Mouse (Mus musculus): ENCODE measurements around the gene Actc1.

The Actc1 gene

DNA sequence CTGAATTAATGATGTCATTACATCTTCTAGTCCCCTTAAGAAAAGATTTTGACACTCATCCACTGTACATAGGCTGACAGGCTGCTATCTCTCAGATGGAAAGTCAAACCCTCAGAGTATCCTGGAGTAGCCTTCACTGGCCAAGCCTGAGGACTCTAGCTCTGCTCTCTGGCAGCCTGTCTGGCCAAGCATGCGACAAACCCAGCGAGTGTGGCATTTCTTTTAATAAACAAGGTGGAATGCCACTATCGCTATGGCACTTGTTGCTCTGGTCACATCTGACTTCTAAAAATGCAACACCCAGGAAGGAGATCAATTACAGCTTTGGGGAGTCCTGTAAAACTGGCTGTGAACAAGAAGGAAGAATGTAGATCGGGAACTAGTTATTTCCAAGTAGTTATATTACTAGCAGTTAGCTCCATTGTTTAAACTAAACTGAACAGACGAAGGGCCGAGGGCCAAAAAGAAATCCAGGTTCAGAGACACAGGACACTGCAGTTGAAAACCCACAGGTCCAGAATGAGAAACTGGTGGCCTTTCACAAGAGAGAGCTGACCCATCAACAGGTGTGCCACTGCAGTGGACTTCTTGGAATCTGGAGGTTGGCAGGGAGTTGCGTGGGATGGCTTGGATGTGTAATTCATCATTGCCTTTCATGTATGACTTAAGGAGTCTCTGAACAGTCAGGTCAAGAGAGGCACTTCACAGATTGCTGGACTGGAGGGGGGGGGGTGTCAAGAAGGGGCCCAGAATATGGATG, 2.1 kb downstream of the Actc1 start:
- in situ Hi-C loops (cut with MboI, MseI) = no loop called here

DNA sequence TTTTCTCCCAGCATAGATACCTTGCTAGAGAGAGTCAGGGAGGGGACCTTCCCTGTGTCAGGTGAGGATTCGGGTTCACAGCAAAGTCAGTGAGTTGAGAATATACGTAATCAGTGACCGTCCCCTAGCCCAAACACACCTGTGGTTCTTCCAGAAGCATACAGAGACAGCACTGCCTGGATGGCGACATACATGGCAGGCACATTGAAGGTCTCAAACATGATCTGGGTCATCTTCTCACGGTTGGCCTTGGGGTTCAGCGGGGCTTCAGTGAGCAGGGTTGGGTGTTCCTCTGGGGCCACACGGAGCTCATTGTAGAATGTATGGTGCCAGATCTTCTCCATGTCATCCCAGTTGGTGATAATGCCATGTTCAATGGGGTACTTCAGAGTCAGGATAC, 3.2 kb downstream of the Actc1 start:
- in situ Hi-C loops (cut with MboI, MseI) = no loop called here

DNA sequence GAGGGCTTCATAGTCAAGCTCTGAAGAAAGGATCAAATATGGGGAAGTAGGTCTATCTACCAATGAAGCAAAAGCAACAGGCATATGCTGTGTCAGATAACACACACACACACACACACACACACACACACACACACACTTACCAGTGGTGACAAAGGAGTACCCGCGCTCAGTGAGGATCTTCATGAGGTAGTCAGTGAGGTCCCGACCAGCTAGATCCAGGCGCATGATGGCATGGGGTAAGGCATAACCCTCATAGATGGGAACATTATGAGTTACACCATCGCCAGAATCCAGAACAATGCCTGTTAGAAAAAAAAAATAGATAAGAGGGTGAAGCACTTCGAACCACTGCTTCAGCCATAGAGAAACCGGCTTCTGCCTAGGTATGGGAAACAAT, 4.0 kb downstream of the Actc1 start:
- in situ Hi-C loops (cut with MboI, MseI) = no loop called here

DNA sequence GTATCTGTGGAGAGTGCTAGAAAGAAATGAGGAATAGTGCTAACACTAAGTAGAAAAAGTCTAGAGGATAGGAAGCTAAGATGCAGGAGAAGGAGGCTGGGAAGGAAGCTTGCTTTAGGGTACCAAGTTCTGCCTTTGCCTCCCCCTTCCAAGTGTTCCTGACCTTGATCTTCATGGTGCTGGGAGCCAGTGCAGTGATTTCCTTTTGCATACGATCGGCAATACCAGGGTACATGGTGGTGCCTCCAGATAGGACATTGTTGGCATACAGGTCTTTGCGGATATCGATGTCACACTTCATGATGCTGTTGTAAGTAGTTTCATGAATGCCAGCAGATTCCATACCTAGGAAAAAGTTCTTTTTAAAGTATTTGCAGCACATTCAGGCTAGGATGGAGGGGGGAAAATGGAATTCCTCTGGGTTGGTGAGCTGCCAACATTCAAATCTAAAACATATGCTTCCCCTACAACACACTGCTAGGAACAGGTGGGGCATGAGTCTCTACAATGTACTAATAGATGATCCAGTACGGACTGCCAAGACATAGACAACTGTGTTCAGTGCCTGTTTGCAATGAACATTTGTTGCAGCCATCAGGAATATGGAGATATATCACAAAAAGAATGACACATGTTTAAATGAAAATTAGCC, 5.3 kb downstream of the Actc1 start:
- in situ Hi-C loops (cut with MboI, MseI) = no loop called here

DNA sequence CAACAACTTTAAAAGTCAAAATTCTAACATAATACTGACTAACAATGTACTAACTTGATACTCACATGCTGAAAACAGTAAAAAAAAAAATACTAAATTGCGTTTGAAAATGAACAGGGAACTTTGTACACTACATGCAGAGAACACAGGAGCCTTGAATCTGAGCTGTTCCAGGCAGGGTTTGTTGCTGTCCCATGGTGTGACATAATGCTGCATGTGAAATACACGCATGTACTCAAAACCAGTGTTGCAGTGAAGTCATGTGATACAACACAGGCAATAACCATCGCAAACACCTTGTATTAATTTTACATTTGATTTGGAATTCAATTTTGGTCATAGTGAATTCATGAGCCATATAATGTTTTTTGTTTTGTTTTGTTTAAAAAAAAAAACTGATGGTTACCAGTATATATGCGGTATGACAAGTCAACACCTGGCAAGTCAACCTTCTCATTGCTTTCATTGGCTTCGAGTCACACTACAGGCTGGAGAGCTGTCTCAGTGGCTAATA, 7.1 kb downstream of the Actc1 start:
- in situ Hi-C loops (cut with MboI, MseI) = no loop called here

DNA sequence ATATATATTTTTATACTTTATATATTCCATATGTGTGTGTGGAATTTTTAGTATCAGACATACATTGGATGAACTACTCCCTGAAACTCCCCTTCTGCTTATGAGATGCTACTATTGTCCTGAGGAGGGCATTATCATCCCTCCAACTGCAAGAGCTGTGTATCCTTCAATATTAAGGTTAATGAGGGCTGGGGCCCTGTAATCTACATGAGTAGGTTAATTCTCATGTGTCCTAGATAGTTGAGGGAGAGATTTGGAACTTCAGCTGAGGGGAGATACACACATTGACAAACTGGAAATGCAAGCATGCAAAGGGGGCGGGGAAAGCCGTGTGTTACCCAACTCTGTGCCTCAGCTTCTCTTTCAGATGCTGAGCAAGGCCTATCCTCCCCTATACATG, 15.4 kb downstream of the Actc1 start:
- in situ Hi-C loops (cut with MboI, MseI) = no loop called here

DNA sequence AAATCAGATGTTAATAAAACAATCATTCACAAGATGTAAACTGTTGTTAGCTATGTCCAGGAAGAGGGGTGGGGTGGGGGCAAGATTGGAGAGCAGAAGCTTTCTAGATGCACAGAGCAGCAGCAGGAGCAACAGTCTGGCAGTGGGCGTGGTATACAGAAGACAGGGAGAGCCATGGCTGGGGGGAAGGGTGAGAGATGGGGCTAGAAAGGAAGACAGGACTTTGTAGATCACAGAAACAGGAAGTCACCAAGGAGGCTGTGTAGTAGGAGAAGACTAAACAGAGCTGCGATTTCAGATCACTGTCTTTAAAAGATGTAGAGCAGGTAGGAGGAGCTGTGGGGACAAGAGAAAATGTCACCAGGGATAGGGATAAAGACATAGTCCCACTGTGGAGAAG, 21.1 kb downstream of the Actc1 start:
- in situ Hi-C loops (cut with MboI, MseI) = no loop called here

DNA sequence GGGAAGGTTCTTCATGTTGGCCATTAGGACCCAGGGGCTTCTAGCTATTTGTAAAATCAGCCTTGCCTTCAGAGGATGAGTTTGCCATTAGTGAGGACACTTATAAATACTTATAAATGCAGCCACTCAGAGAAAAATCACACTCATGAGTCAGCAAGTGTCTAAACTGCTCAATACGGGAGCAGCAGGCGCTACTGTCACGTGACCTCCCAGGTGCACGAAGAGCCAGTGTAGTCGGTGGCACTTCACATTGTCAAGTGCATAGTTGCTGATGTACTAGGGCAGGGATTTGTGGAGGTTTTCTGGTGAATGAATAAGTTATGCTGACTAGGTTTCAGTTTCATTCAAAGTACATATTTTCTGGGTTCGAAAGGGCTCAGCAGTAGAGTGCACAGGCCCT, 30.0 kb downstream of the Actc1 start:
- in situ Hi-C loops (cut with MboI, MseI) = no loop called here

DNA sequence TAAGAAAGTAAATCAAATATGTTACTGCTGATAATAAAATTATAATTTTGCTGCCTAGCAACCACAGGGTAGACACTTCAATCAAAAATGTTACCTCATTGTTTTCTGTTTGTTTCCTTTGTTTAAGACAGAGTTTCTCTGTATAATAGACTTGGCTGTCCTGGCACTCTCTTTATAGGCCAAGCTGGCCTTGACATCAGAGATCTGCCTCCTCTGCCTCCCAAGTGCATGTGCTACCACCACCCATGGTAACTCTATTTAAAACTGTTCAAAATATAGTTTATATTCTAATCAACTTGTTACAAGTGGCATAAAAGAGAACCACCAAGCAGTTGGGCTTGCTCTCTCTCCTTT, 33.2 kb downstream of the Actc1 start:
- in situ Hi-C loops (cut with MboI, MseI) = no loop called here

DNA sequence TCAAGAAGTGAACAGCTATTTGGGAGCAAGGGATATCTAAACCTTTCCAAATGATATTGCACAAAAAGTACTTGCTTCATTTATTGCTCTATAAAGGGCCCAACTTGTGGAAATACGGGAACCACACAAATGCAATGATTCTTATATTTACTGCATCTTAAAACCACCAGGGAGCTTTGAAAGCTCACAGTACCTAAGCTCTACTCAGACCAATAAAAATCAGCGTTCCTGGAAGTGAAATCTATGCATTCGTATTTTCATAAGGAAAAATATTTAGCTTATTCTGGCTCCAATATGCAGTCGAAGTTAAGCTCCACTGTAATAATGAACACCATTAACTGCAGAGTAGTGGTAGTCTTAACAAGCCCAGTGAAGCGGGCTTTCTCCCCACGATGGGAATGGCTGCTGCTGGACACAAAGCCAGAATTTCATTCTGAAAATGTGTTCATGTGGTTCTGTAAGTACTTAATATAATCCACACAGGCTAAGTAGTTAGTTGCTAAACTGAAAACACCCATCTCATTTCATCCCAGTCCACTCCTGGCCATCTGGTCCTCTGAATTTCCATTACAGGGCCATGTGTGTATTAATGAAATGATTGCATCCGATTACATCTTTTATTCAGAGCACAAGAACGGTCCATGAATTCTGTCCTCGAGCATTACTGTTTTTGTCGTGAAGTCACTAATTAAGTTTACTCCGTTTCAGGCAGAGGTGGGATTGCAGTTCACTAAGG, 33.7 kb downstream of the Actc1 start:
- in situ Hi-C loops (cut with MboI, MseI) = no loop called here

DNA sequence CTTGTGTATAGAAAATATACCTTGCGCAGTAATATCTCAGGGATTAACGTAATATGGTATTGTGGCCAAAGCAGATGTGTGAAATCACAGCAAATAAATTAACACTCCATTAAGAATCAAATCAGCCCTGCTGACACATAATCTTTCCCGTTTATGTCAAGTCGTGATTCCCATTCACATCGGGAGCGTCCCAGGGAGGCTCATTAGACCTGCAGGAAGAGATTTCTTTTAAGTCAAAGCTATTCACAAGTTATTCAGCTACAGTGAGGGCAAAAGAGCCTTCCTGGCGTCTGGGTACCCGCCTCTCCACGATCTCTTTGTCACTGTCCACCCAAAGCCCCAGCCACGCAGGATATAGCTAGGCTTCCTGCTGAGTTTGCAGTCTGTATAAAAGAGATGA, 35.2 kb downstream of the Actc1 start:
- in situ Hi-C loops (cut with MboI, MseI) = no loop called here

DNA sequence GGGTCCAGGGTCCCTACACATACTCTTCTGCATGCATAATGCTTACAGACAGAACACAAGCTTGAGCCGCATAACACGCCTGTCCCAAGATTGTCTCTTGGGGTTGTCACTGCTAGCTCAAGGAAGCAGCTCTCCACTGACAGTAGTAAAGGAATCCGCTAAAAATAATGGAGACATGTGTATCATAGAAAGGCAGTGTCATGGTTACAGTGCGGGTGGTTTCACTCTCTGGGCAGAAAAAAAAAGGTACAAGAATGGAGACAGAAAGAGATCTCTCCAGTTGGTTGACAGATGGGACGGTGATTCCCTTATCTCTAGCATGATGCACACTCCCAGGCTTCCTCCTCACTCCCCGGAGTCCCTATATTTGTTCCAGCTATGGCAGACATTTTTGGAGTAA, 38.5 kb downstream of the Actc1 start:
- in situ Hi-C loops (cut with MboI, MseI) = no loop called here

DNA sequence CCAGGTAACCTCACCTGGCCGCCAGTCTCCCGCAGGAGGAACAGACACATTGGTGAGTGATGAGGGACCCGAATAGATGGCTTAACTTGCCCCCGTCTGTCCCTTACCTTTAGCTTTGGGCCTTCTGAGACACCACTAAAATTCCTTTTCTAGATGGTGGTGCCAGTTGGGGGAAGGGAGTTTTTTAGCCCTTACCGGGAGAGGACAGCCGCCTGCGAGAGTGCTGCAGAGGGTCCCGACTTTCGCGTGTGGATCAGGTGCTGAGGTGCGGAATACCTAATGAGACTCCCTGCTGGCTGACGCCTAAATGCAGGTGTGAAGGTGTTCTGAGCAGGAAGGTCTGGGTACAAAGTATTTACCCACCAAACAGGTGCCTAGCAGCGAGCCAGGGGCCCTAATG, 39.5 kb downstream of the Actc1 start:
- in situ Hi-C loops (cut with MboI, MseI) = no loop called here

DNA sequence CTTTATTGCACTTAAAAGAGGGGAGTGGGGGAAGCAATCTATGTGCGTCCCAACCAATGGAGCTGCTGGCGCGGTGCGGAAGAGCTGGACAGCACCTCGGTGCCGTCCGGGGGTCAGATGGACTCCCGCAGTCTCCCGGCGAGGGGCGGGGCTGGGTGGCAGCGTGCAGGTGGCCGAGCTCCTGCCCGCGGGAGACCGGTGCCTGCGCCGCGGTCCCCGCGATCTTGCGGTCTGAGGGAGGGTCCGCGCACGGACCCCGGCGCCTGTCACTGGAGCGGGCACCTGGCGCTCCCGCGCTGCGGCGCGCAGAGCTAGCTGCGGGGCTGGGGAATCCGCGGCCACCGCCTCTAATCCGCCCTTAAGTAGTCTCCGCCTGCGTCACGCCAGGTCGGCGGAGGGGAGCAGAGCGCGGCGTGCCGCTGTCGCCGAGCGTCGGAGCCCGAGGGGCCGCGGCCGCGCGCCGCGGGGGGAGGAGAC, 40.0 kb downstream of the Actc1 start, which contains the start of gene Gjd2:
Gene Gjd2 (minus strand): TSS at position 325 of the 477 bp plus-strand sequence.
- in situ Hi-C loops (cut with MboI, MseI) = no loop called here

DNA sequence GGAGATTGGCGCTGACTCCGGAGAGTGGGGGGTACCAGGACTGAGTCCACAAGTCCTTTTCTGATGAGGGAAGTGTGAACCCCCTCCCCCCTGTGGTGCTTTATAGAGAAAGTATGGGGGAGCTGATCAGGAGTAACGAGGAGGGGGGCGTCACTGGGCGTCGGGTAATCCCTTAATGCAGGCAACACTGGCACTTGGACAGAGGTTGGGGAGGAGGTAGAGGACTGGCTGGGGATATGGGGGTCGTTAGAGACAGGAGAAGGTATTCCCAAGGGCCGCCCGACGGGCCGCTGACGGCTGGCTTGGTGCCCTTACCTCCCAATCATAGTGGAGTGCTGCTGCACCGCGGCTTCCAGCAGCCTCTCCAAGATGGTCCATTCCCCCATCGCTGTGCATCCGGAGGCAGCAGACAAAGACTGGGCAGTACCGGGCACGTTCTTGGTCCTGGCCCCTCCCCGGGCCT, 40.6 kb downstream of the Actc1 start:
- in situ Hi-C loops (cut with MboI, MseI) = no loop called here

DNA sequence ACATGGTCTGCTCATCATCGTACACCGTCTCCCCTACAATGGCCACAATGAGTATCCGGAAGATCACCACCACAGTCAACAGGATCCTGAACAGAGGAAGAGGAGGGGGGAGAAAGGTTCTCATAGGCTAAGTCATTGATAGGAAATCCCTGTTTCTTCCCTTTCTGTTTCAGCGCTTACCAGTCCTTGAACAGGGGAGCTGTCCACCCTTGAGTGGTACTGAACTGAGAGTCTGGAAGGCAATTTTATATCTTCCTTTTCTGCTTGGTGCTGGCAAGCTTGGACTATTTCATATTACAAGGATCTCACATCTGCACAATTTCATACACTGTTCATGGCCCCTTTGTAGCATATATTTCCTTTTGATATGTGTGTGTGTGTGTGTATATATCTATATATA, 41.5 kb downstream of the Actc1 start:
- in situ Hi-C loops (cut with MboI, MseI) = no loop called here

DNA sequence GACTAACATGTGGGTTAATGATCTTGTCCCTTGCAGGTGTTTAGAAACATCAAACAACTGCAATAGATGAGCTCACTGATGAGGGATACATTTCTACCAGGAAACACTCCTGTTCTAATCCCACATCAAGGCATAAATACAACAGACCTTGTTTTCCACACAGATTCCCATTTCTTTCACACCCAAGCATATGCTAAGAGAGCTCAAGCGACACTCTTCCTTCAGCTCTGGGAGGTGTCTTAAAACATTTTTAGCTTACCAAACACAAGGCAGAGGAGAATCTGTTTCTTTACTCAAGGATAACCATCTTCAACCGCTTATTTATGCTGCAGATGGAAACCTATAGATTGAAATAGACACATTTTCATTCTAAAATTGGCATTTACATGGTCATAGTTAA, 45.0 kb downstream of the Actc1 start:
- in situ Hi-C loops (cut with MboI, MseI) = no loop called here

DNA sequence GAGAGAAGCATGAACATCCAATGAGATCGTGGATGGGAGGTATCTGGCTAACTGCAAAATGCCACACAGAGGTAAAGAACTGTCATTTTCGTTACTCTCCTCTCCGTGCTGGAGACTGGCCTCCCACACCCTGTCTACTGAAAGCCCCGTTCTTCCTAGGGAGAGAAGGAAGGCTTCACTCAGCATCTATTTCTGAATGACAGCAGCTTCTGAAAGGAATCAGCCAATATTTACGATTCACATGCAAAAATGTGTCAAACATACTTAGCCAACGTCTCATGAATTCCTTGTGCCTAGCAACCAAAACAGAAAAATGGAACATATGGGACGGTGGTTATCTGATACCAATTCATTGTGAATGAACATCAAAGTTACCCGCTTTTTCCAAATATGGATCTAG, 55.9 kb downstream of the Actc1 start:
- in situ Hi-C loops (cut with MboI, MseI) = no loop called here
